Mouse (Mus musculus) CH12.LX (cell line): ENCODE measurements around the gene Rpl3. TPM values are rescaled to one million over a fixed set of nuclear protein-coding genes. Genes with fewer than 3 reads are reported as not detected.

Experiments
- DNase-seq: peaks from one replicate; pipeline ENCODE4 v3.0.0-alpha.2; 2013; ENCODE audit errors: extremely low read depth
- H3K27ac ChIP-seq: 2 replicates; pipeline ENCODE4 v1.5.1; 2012; ENCODE audit warnings: low read depth, mild to moderate bottlenecking, control low read depth, moderate library complexity; ENCODE audit not compliant: insufficient read depth
- H3K27me3 ChIP-seq: replicated peaks from 2 replicates; pipeline ENCODE3; 2012; ENCODE audit warnings: inconsistent platforms
- H3K36me3 ChIP-seq, 2 experiments: replicated peaks in 1 of 2; 2 replicates each; pipeline versions ENCODE3 to v1.6.1; 2012; ENCODE audit warnings: inconsistent platforms in 1 of 2, low read length in 1 of 2, mild to moderate bottlenecking in 1 of 2, mixed read lengths in 1 of 2, moderate library complexity in 1 of 2; ENCODE audit not compliant: control insufficient read depth in 1 of 2, insufficient read depth in 1 of 2
- H3K4me1 ChIP-seq, 2 experiments: 2 replicates each; pipeline ENCODE4 v1.6.1; 2012; ENCODE audit warnings: inconsistent platforms in 1 of 2, moderate library complexity in 1 of 2; ENCODE audit not compliant: insufficient read depth in 2 of 2, control insufficient read depth in 1 of 2
- H3K4me2 ChIP-seq: 2 replicates; pipeline ENCODE4 v1.6.1; 2012; ENCODE audit warnings: low read depth, mild to moderate bottlenecking, control low read depth; ENCODE audit not compliant: poor library complexity, insufficient read depth, severe bottlenecking
- H3K4me3 ChIP-seq, 3 experiments: fragments of 150-350 bp in 1 of 3; sonication (generic) in 1 of 3; replicated peaks in 1 of 3; 2 replicates each; pipeline versions ENCODE3 to v1.5.1; 2011 to 2012; ENCODE audit warnings: low read depth in 2 of 3, low read length in 2 of 3, mild to moderate bottlenecking in 2 of 3, moderate library complexity in 2 of 3, control low read depth in 1 of 3, improper control_type of control experiment in 1 of 3, inconsistent platforms in 1 of 3, mixed read lengths in 1 of 3; ENCODE audit not compliant: poor library complexity in 1 of 3
- H3K79me2 ChIP-seq: replicated peaks from 2 replicates; pipeline ENCODE4 v1.6.1; 2012; ENCODE audit warnings: mild to moderate bottlenecking, moderate library complexity; ENCODE audit not compliant: control insufficient read depth, poor library complexity, insufficient read depth, severe bottlenecking; ENCODE audit errors: extremely low read depth
- H3K9ac ChIP-seq: 2 replicates; pipeline ENCODE4 v1.6.1; 2012; ENCODE audit warnings: low read depth, mild to moderate bottlenecking, control low read depth, moderate library complexity; ENCODE audit not compliant: insufficient read depth
- H3K9me3 ChIP-seq: replicated peaks from 2 replicates; pipeline ENCODE3; 2012; ENCODE audit warnings: low read length, inconsistent platforms, mixed read lengths
- CHD2 ChIP-seq: IDR thresholded peaks from 2 replicates; pipeline ENCODE4 v1.6.1; 2011; ENCODE audit warnings: low read length, improper control_type of control experiment
- CTCF ChIP-seq, 2 experiments: IDR thresholded peaks in 1 of 2; conservative IDR thresholded peaks in 1 of 2; 2 replicates each; pipeline ENCODE4 v1.5.1; 2011 to 2012; ENCODE audit warnings: low read depth in 2 of 2, low read length in 2 of 2, improper control_type of control experiment in 1 of 2, inconsistent platforms in 1 of 2, mild to moderate bottlenecking in 1 of 2, moderate library complexity in 1 of 2
- ETS1 ChIP-seq: conservative IDR thresholded peaks from 2 replicates; pipeline ENCODE4 v1.6.1; 2012; ENCODE audit warnings: low read depth, mild to moderate bottlenecking, inconsistent platforms, low read length, improper control_type of control experiment, moderate library complexity
- HCFC1 ChIP-seq: IDR thresholded peaks from 2 replicates; pipeline ENCODE4 v1.6.1; 2012; ENCODE audit warnings: low read depth, mild to moderate bottlenecking, inconsistent platforms, low read length, improper control_type of control experiment
- IRF4 ChIP-seq: IDR thresholded peaks from 2 replicates; pipeline ENCODE4 v1.6.1; 2014; ENCODE audit warnings: low read depth, mild to moderate bottlenecking, inconsistent platforms, low read length, improper control_type of control experiment
- JUND ChIP-seq: conservative IDR thresholded peaks from 2 replicates; pipeline ENCODE4 v1.6.1; 2011; ENCODE audit warnings: low read depth, low read length, improper control_type of control experiment
- KAT2A ChIP-seq: IDR thresholded peaks from 2 replicates; pipeline ENCODE4 v1.6.1; 2012; ENCODE audit warnings: low read length, improper control_type of control experiment, inconsistent platforms; ENCODE audit not compliant: insufficient replicate concordance
- MYC ChIP-seq: IDR thresholded peaks from 2 replicates; pipeline ENCODE4 v1.6.1; 2011; ENCODE audit warnings: low read depth, mild to moderate bottlenecking, improper control_type of control experiment, low read length
- NELFE ChIP-seq: IDR thresholded peaks from 2 replicates; pipeline ENCODE4 v1.6.1; 2011; ENCODE audit warnings: low read depth, low read length, improper control_type of control experiment
- NRF1 ChIP-seq: IDR thresholded peaks from 2 replicates; pipeline ENCODE4 v1.6.1; 2014; ENCODE audit warnings: low read depth, mild to moderate bottlenecking, inconsistent platforms, low read length, improper control_type of control experiment, moderate library complexity
- POLR2A ChIP-seq: IDR thresholded peaks from 2 replicates; pipeline ENCODE4 v1.6.1; 2011; ENCODE audit warnings: low read depth, mild to moderate bottlenecking, improper control_type of control experiment, low read length
- POLR2AphosphoS2 ChIP-seq: IDR thresholded peaks from 2 replicates; pipeline ENCODE4 v1.6.1; 2011; ENCODE audit warnings: low read depth, low read length, improper control_type of control experiment
- RAD21 ChIP-seq: IDR thresholded peaks from 2 replicates; pipeline ENCODE4 v1.6.1; 2011; ENCODE audit warnings: low read depth, mild to moderate bottlenecking, low read length, improper control_type of control experiment, moderate library complexity
- SMC3 ChIP-seq: IDR thresholded peaks from 2 replicates; pipeline ENCODE4 v1.6.1; 2011; ENCODE audit warnings: low read depth, low read length, improper control_type of control experiment
- UBTF ChIP-seq: IDR thresholded peaks from 2 replicates; pipeline ENCODE4 v1.6.1; 2012; ENCODE audit warnings: low read depth, mild to moderate bottlenecking, inconsistent platforms, low read length, improper control_type of control experiment, moderate library complexity
- ZC3H11A ChIP-seq: IDR thresholded peaks from 2 replicates; pipeline ENCODE4 v1.6.1; 2012; ENCODE audit warnings: low read depth, mild to moderate bottlenecking, inconsistent platforms, low read length, improper control_type of control experiment
- ZKSCAN1 ChIP-seq: IDR thresholded peaks from 2 replicates; pipeline ENCODE4 v1.6.1; 2012; ENCODE audit warnings: low read depth, inconsistent platforms, low read length, improper control_type of control experiment, borderline replicate concordance
- ZMIZ1 ChIP-seq: IDR thresholded peaks from 2 replicates; pipeline ENCODE4 v1.6.1; 2012; ENCODE audit warnings: low read depth, mild to moderate bottlenecking, inconsistent platforms, low read length, improper control_type of control experiment
- ZNF384 ChIP-seq: IDR thresholded peaks from 2 replicates; pipeline ENCODE4 v1.6.1; 2012; ENCODE audit warnings: low read depth, low read length, improper control_type of control experiment, inconsistent platforms
- dilution Hi-C: fragments of 300-500 bp; cut with MboI; formaldehyde crosslinking; loops from 2 replicates; pipeline ENCODE4 v1.14.3; 2020; ENCODE audit warnings: low sequenced_read_pairs; ENCODE audit not compliant: extremely low pct_unique_long_range_greater_than_20kb, extremely low pct_ligation_motif_present
- in situ Hi-C: fragments of 300-500 bp; cut with MboI; formaldehyde crosslinking; loops from 3 replicates; pipeline ENCODE4 v1.14.3; 2019; ENCODE audit warnings: low sequenced_read_pairs, low pct_ligation_motif_present, low pct_unique_long_range_greater_than_20kb, mixed read lengths
- polyA plus RNA-seq: library from polyadenylated mRNA; unstranded; fragments of >175 nt; gene quantifications from 2 replicates; pipeline ENCODE4 v1.2.1, GENCODE M21; 2012; ENCODE audit warnings: low read depth; ENCODE audit not compliant: insufficient read length
- total RNA-seq, 2 experiments: library from RNA; depleted of rRNA; stranded (reverse); fragments of 300-350 nt in 1 of 2; fragments of >200 nt in 1 of 2; gene quantifications; 2 replicates each; pipeline ENCODE4 v1.2.3; 2012 to 2014

Rpl3 gene
- total and polyA plus RNA-seq, 3 experiments, result 2,198 to 3,819 (median 2,592) TPM

DNA sequence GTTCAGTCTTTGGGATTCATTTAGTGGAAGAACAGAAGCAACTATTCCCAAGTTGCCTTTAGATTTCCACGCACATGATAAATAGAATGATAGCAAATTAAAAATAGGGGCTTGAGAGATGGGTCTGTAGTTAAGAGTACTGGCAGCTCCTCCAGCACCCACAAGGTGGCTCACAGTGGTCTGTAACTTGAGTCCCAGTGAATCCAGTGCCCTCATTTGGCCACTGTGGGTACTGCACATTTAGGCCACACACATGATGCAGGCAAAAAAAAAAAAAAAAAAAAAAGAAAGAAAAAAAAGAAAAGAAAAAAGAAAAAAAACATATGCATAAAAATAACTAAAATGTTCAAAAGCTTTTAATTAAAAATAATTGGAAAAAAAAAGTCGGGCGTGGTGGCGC lies 3.0 kb downstream of the Rpl3 start:
- Histone ChIP-seq H3K27me3 (peaks cover 24% of the 10 kb centered on the region), H3K27ac (no peak overlapping the region), H3K9ac (no peak overlapping the region), H3K36me3 (no peaks in the 10 kb centered on the region), H3K4me1 (peaks cover 0 to 7% of the 10 kb centered on the region in 2 experiments; a peak in 2 of 4 replicates), H3K9me3 (peaks cover 7% of the 10 kb centered on the region), H3K4me3 (no peak overlapping the region), H3K4me2 (no peak overlapping the region), H3K79me2 (no peaks in the 10 kb centered on the region)
- in situ Hi-C loops, result no loop called here
- TF ChIP-seq SMC3 (peak; percentile 88), ZC3H11A (peak; percentile 11; the same call in 1 of the 2 replicates), ZNF384 (peak; percentile 98), UBTF (no peak), IRF4 (0 out of 2 replicates have a peak, but pooled peaks have one; percentile 15), CTCF (conservative IDR thresholded peaks at IDR 0.05 in 1 of 2, IDR thresholded peaks at IDR 0.05 in 1 of 2; ENCODE audit: low read depth in 2 of 2, low read length in 2 of 2) (peak; percentile 60 to 99; a peak in 3 of 4 replicates), NELFE (peak; percentile 82; the same call in 1 of the 2 replicates), HCFC1 (peak; percentile 22; the same call in 1 of the 2 replicates), MYC (peak; percentile 60; the same call in 1 of the 2 replicates), NRF1 (no peak), ETS1 (no peak), RAD21 (peak; percentile 55)
- DNase-seq, result peak; percentile 96
- dilution Hi-C loops, result no loop called here

DNA sequence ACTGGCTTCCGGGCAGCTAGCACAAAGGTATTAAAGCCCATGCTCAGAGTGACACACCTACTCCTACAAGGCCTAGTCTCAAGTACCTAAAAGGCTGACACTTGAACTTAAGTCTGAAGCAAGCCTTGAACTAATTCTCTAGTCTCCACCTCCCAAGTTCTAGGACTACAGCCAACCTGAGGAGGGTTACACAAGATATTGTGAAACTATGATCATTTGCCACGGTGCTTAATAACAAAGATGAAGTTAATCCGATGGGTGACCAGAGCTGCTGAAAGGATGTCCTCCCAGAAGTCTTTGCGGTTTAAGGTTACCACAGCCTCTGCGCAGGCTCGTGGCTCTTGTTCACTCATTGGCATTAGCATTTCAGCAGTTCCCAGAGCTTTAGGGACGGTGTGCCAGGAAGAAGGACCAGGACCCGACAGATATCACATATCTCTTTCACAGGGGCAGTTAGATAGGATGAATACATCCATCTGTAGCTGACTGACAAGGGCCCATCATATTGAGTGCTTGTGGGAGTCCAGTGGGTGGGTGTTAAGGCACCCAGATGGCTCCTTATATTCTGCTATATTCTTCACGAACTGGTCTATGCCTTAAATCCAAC lies 4.2 kb downstream of the Rpl3 start:
- dilution Hi-C loops, result no loop called here
- peaks cover under 1 to 2% of the 10 kb centered on the region in 2 experiments for H3K36me3 ChIP-seq
- H3K9me3 ChIP-seq, result peaks cover 7% of the 10 kb centered on the region
- no peak for DNase-seq
- in situ Hi-C loops, result no loop called here
- peaks cover 6% of the 10 kb centered on the region for H3K79me2 ChIP-seq
- no peak overlapping the region for H3K4me3 ChIP-seq
- H3K27ac ChIP-seq, result no peak overlapping the region
- TF ChIP-seq ZMIZ1, result no peak
- TF ChIP-seq MYC, result no peak
- H3K4me2 ChIP-seq, result no peak overlapping the region
- peaks cover 0 to 7% of the 10 kb centered on the region in 2 experiments; a peak in 2 of 4 replicates for H3K4me1 ChIP-seq
- H3K27me3 ChIP-seq, result peaks cover 24% of the 10 kb centered on the region
- no peak overlapping the region for H3K9ac ChIP-seq

DNA sequence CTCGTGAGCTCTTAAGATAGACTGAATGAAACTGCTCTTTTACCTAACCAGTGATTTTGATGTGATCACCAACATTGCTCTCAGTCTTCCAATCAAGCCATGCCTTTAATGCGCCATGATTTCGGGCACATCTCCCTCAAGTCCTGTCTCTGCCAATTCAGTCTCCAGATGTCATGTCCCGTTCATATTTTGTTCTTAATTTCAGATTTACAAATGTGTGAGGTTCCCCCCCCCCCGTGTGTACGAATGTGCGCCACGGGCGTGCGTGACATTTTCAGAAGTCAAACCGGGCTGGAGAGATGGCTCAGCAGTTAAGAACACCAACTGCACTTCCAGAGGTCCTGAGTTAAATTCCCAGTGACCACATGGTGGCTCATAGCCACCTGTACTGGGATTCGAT lies 7.9 kb downstream of the Rpl3 start:
- dilution Hi-C loops (no loop called here), in situ Hi-C loops (no loop called here)
- Histone ChIP-seq H3K4me3 (peak overlapping the region; percentile 70 to 71 (median 70)), H3K4me1 (peaks cover 4 to 6% of the 10 kb centered on the region in 2 experiments), H3K9me3 (peaks cover 7% of the 10 kb centered on the region), H3K36me3 (peaks cover 37 to 38% of the 10 kb centered on the region in 2 experiments), H3K79me2 (peaks cover 35% of the 10 kb centered on the region), H3K27me3 (peaks cover 4% of the 10 kb centered on the region), H3K4me2 (peak overlapping the region; percentile 51), H3K27ac (peak overlapping the region; percentile 92), H3K9ac (peak overlapping the region; percentile 81)
- DNase-seq, result no peak
- TF ChIP-seq POLR2AphosphoS2 (no peak), POLR2A (no peak), SMC3 (no peak), ZKSCAN1 (no peak), KAT2A (no peak), JUND (no peak), CTCF (conservative IDR thresholded peaks at IDR 0.05 in 1 of 2, IDR thresholded peaks at IDR 0.05 in 1 of 2; ENCODE audit: low read depth in 2 of 2, low read length in 2 of 2) (no peak), NRF1 (no peak), MYC (no peak), CHD2 (no peak)
